Mouse (Mus musculus): ENCODE measurements around the gene Cir1.

- TF ChIP-seq CTCF (IDR thresholded peaks at IDR 0.05; ENCODE audit: low read depth, low read length), result no peak
- no peak for TF ChIP-seq POLR2A (IDR thresholded peaks at IDR 0.05; ENCODE audit: insufficient read depth, low read length)
- no peak for TF ChIP-seq EP300 (IDR thresholded peaks at IDR 0.05; ENCODE audit: insufficient read depth, low read depth, low read length)
Observed at GRCm38 (mm10) chr2:73268836-73269395, 43.6 kb downstream of the Cir1 start.
